Mouse (Mus musculus): Measurements from ENCODE around the gene Znhit2. TPM values are rescaled to one million over a fixed set of nuclear protein-coding genes. Genes with fewer than 3 reads are reported as not detected.

Znhit2 gene
- total and polyA plus RNA-seq, 3 experiments, result 27.0 to 37.3 TPM; not detected in 1

- Histone ChIP-seq H3K79me2 (ENCODE audit: control insufficient read depth, insufficient read depth, low read length, poor library complexity) (peaks cover 46% of the 10 kb centered on the region), H3K27ac (ENCODE audit: control insufficient read depth, low read depth, low read length) (peak within 1 kb of the TSS; percentile 67), H3K36me3 (ENCODE audit: control insufficient read depth in 1 of 2, insufficient read depth in 2 of 2, low read length in 2 of 2) (peaks cover 4 to 21% of the 10 kb centered on the region in 2 experiments), H3K9me3 (replicated peaks; ENCODE audit: insufficient read depth, low read length) (no peaks in the 10 kb centered on the region), H3K27me3 (ENCODE audit: control insufficient read depth in 1 of 2, insufficient read depth in 2 of 2, low read length in 2 of 2) (no peaks in the 10 kb centered on the region), H3K4me1 (ENCODE audit: control insufficient read depth in 1 of 2, insufficient read depth in 2 of 2, low read length in 2 of 2) (peaks cover 0 to 15% of the 10 kb centered on the region in 2 experiments; a peak in 1 of 4 replicates), H3K4me3 (ENCODE audit: control insufficient read depth in 1 of 2, insufficient read depth in 1 of 2, low read depth in 2 of 2, low read length in 2 of 2) (peak within 1 kb of the TSS; percentile 95), H3K9ac (ENCODE audit: control insufficient read depth, low read depth, low read length, poor library complexity, severe bottlenecking) (peak within 1 kb of the TSS; percentile 96)
- peak; percentile 98 for DNase-seq (ENCODE audit: low read depth, low spot score)
- peak; percentile 59 for TF ChIP-seq SIN3A (IDR thresholded peaks at IDR 0.05; ENCODE audit: low read length)
- no peak for TF ChIP-seq JUND (IDR thresholded peaks at IDR 0.05; ENCODE audit: low read depth, low read length)
- peak; percentile 95 for TF ChIP-seq HCFC1 (IDR thresholded peaks at IDR 0.05; ENCODE audit: low read depth, low read length)
- no peak for TF ChIP-seq EP300 (IDR thresholded peaks at IDR 0.05; ENCODE audit: low read depth in 1 of 2, low read length in 2 of 2)
- no peak for TF ChIP-seq RAD21 (IDR thresholded peaks at IDR 0.05; ENCODE audit: low read depth, low read length)
- no peak for TF ChIP-seq GATA1 (IDR thresholded peaks at IDR 0.05; ENCODE audit: low read depth, low read length)
- TF ChIP-seq NELFE (IDR thresholded peaks at IDR 0.05; ENCODE audit: low read depth, low read length), result peak; percentile 97
- TF ChIP-seq BHLHE40 (IDR thresholded peaks at IDR 0.05; ENCODE audit: borderline replicate concordance, low read depth, low read length), result no peak
- no peak for TF ChIP-seq SMC3 (IDR thresholded peaks at IDR 0.05; ENCODE audit: low read depth, low read length)
- TF ChIP-seq KAT2A (conservative IDR thresholded peaks at IDR 0.05; ENCODE audit: low read depth, low read length), result peak; percentile 71; the same call in 1 of the 2 replicates
- TF ChIP-seq TAL1 (IDR thresholded peaks at IDR 0.05; ENCODE audit: low read length), result no peak
- TF ChIP-seq E2F4 (IDR thresholded peaks at IDR 0.05; ENCODE audit: borderline replicate concordance, low read depth, low read length), result peak; percentile 11; the same call in 1 of the 2 replicates
- no peak for TF ChIP-seq MEF2A (IDR thresholded peaks at IDR 0.05; ENCODE audit: extremely low read depth, insufficient replicate concordance, low read depth, low read length, poor library complexity, severe bottlenecking)
- peak; percentile 84 for TF ChIP-seq ELF1 (IDR thresholded peaks at IDR 0.05; ENCODE audit: low read depth, low read length)
- peak; percentile 29; the same call in 1 of the 2 replicates for TF ChIP-seq MAX (IDR thresholded peaks at IDR 0.05; ENCODE audit: low read length)
- peak; percentile 87 for TF ChIP-seq TBP (IDR thresholded peaks at IDR 0.05; ENCODE audit: low read depth, low read length)
- TF ChIP-seq MYC (IDR thresholded peaks at IDR 0.05; ENCODE audit: low read depth, low read length), result peak; percentile 58; the same call in 1 of the 2 replicates
- no peak for TF ChIP-seq ETS1 (IDR thresholded peaks at IDR 0.05; ENCODE audit: low read depth, low read length)
- no peak for TF ChIP-seq ZNF384 (IDR thresholded peaks at IDR 0.05; ENCODE audit: low read depth, low read length)
- TF ChIP-seq CHD1 (IDR thresholded peaks at IDR 0.05; ENCODE audit: low read depth, low read length), result no peak
- TF ChIP-seq CHD2 (IDR thresholded peaks at IDR 0.05; ENCODE audit: low read length), result no peak
- 0 out of 6 replicates have a peak, but pooled peaks of 1 of the 3 experiments have one; percentile 5 for TF ChIP-seq CTCF (IDR thresholded peaks at IDR 0.05 in 2 of 3, conservative IDR thresholded peaks at IDR 0.05 in 1 of 3; ENCODE audit: control insufficient read depth in 1 of 3, insufficient read depth in 1 of 3, low read depth in 2 of 3, low read length in 3 of 3, poor library complexity in 1 of 3, severe bottlenecking in 1 of 3)
- peak; percentile 95 for TF ChIP-seq POLR2AphosphoS2 (IDR thresholded peaks at IDR 0.05; ENCODE audit: low read length)
- TF ChIP-seq GABPA (IDR thresholded peaks at IDR 0.05; ENCODE audit: low read depth, low read length), result no peak
- no peak for TF ChIP-seq MAFK (IDR thresholded peaks at IDR 0.05; ENCODE audit: borderline replicate concordance, low read depth, low read length)
- TF ChIP-seq NRF1 (IDR thresholded peaks at IDR 0.05; ENCODE audit: insufficient read depth, low read depth, low read length, poor library complexity, severe bottlenecking), result peak; percentile 93
- no peak for TF ChIP-seq ZKSCAN1 (IDR thresholded peaks at IDR 0.05; ENCODE audit: low read depth, low read length)
- peak; percentile 70; the same call in 1 of the 2 replicates for TF ChIP-seq TCF12 (IDR thresholded peaks at IDR 0.05; ENCODE audit: low read depth, low read length)
- TF ChIP-seq ZC3H11A (IDR thresholded peaks at IDR 0.05; ENCODE audit: low read depth, low read length), result no peak
- TF ChIP-seq POLR2AphosphoS5 (IDR thresholded peaks at IDR 0.05; ENCODE audit: borderline replicate concordance, low read depth, low read length), result peak; percentile 73; the same call in 1 of the 2 replicates
- TF ChIP-seq POLR2A (IDR thresholded peaks at IDR 0.05; ENCODE audit: control insufficient read depth in 1 of 2, insufficient read depth in 1 of 2, low read depth in 1 of 2, low read length in 2 of 2, poor library complexity in 1 of 2), result peak; percentile 88 to 98
- no peak for TF ChIP-seq USF2 (IDR thresholded peaks at IDR 0.05; ENCODE audit: borderline replicate concordance in 1 of 2, insufficient read depth in 1 of 2, low read depth in 1 of 2, low read length in 2 of 2)
- no peak for TF ChIP-seq MYB (IDR thresholded peaks at IDR 0.05; ENCODE audit: low read depth, low read length)
- no peak for TF ChIP-seq MAZ (IDR thresholded peaks at IDR 0.05; ENCODE audit: low read depth, low read length)
- TF ChIP-seq ZMIZ1 (IDR thresholded peaks at IDR 0.05; ENCODE audit: low read depth, low read length), result peak; percentile 74
Observed at GRCm38 (mm10) chr19:6057313-6058096, 3.5 kb upstream of the Znhit2 start, which contains the start of the genes Mrpl49 and Fau. Gene Mrpl49 (minus strand): TSS chr19:6057785. Gene Fau (plus strand): TSS chr19:6057844.

Data from MEL (cell line).